Mouse (Mus musculus) lung, embryonic 16.5 days (tissue): Measurements from ENCODE around the gene Ak7. TPM values are rescaled to one million over a fixed set of nuclear protein-coding genes. Genes with fewer than 3 reads are reported as not detected.

Experiments used
- ATAC-seq: fragments of 200-750 bp; cut with Nextera tagmentation; 2 replicates; pipeline ENCODE4 v1.8.0; 2017; ENCODE audit warnings: low read depth, mild to moderate bottlenecking, moderate library complexity
- H3K27ac ChIP-seq: fragments of 300-500 bp; sonication (generic); 2 replicates; pipeline ENCODE4 v1.5.1; 2014; ENCODE audit warnings: mild to moderate bottlenecking, control low read depth, low read length
- H3K27me3 ChIP-seq: fragments of 300-500 bp; sonication (generic); 2 replicates; pipeline ENCODE4 v1.6.1; 2014; ENCODE audit warnings: low read depth, low read length, mixed read lengths; ENCODE audit not compliant: control insufficient read depth, insufficient read depth
- H3K36me3 ChIP-seq: fragments of 300-500 bp; sonication (generic); 2 replicates; pipeline ENCODE4 v1.6.1; 2014; ENCODE audit warnings: low read length; ENCODE audit not compliant: control insufficient read depth, insufficient read depth
- H3K4me1 ChIP-seq: fragments of 300-500 bp; sonication (generic); replicated peaks from 2 replicates; pipeline ENCODE4 v1.6.1; 2014; ENCODE audit warnings: low read length, mixed read lengths; ENCODE audit not compliant: control insufficient read depth, insufficient read depth
- H3K4me2 ChIP-seq: fragments of 300-500 bp; sonication (generic); 2 replicates; pipeline ENCODE4 v1.6.1; 2014; ENCODE audit warnings: low read depth, low read length, control low read depth
- H3K4me3 ChIP-seq: fragments of 300-500 bp; sonication (generic); 2 replicates; pipeline ENCODE4 v1.5.1; 2014; ENCODE audit warnings: mild to moderate bottlenecking, low read length, control low read depth
- H3K9ac ChIP-seq: fragments of 300-500 bp; sonication (generic); 2 replicates; pipeline ENCODE4 v1.6.1; 2014; ENCODE audit warnings: low read length, control low read depth
- H3K9me3 ChIP-seq: fragments of 300-500 bp; sonication (generic); 2 replicates; pipeline ENCODE4 v1.6.1; 2016; ENCODE audit warnings: low read length; ENCODE audit not compliant: control insufficient read depth
- WGBS: fragments of 180-500 bp; shearing (Covaris S2); extraction: QIAGEN DNeasy Blood & Tissue Kit; methylation state at CpG from one replicate; pipeline ENCODE4 v1.1.7; 2014; 5-methylcytosine and 5-hydroxymethylcytosine counted together
- polyA plus RNA-seq: library from polyadenylated mRNA; unstranded; fragments of >200 nt; fragmentation: Nextera tagmentation; extraction: Ambion mirVana; gene quantifications from 2 replicates; pipeline ENCODE4 v1.2.1, GENCODE M21; 2015

Gene Ak7
- 2.8 and 3.1 TPM in 2 replicates for polyA plus RNA-seq

- Histone ChIP-seq H3K9ac (no peak within 1 kb of the TSS), H3K4me1 (peaks cover 5% of the 10 kb centered on the region; the same call in 1 of the 2 replicates), H3K4me3 (no peak within 1 kb of the TSS), H3K36me3 (peaks cover 4% of the 10 kb centered on the region), H3K27me3 (no peaks in the 10 kb centered on the region), H3K9me3 (no peaks in the 10 kb centered on the region), H3K27ac (no peak within 1 kb of the TSS), H3K4me2 (peak within 1 kb of the TSS; percentile 35)
- ATAC-seq = peak; percentile 96
- WGBS = 12% methylated on average over 22 of the region's 22 CpGs
Measured at GRCm38 (mm10) chr12:105705799-105706487, at the start of gene Ak7. Ak7 (plus strand) TSS chr12:105705976.

DNA sequence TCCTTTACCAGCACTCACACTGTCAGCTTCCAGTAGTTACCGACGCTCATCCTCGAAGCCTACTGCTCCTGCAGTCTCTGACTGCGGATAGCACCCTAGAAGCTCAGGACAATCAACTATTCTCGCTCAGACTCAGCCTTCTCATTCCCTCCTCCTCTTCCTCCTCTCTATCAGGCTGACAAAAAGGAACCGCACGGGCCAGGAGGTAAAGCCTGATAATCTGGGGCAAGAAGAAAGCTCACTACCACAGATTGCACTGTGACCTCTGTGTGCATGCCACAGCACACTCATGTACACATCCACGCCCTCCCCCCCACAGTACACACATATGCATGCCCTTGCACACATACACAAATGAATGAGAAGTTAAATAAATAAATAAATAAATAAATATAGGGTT is 29.5 kb upstream of the Ak7 start:
- Histone ChIP-seq H3K4me3 (no peak overlapping the region), H3K4me1 (no peaks in the 10 kb centered on the region), H3K9ac (no peak overlapping the region), H3K27me3 (no peaks in the 10 kb centered on the region), H3K4me2 (no peak overlapping the region), H3K9me3 (no peaks in the 10 kb centered on the region), H3K27ac (no peak overlapping the region), H3K36me3 (peaks cover 15% of the 10 kb centered on the region)
- 91% methylated on average over 8 of the region's 8 CpGs for WGBS
- no peak for ATAC-seq

GRCm38 (mm10) chr12:105678211-105678610 is 27.6 kb upstream of the Ak7 start:
- ATAC-seq = no peak
- H3K27me3 ChIP-seq = no peaks in the 10 kb centered on the region
- peaks cover 5% of the 10 kb centered on the region for H3K4me1 ChIP-seq
- 89% methylated on average over 7 of the region's 7 CpGs for WGBS
- no peak overlapping the region for H3K4me2 ChIP-seq
- H3K9ac ChIP-seq = no peak overlapping the region
- H3K4me3 ChIP-seq = no peak overlapping the region
- H3K9me3 ChIP-seq = no peaks in the 10 kb centered on the region
- H3K36me3 ChIP-seq = peaks cover 12% of the 10 kb centered on the region
- no peak overlapping the region for H3K27ac ChIP-seq

GRCm38 (mm10) chr12:105678762-105679161 is 27.0 kb upstream of the Ak7 start:
- Histone ChIP-seq H3K4me1 (peaks cover 10% of the 10 kb centered on the region), H3K9ac (no peak overlapping the region), H3K27me3 (no peaks in the 10 kb centered on the region), H3K9me3 (no peaks in the 10 kb centered on the region), H3K36me3 (peaks cover 7% of the 10 kb centered on the region), H3K4me3 (no peak overlapping the region), H3K4me2 (no peak overlapping the region), H3K27ac (no peak overlapping the region)
- no peak for ATAC-seq
- WGBS = 47% methylated on average over 3 of the region's 3 CpGs

DNA sequence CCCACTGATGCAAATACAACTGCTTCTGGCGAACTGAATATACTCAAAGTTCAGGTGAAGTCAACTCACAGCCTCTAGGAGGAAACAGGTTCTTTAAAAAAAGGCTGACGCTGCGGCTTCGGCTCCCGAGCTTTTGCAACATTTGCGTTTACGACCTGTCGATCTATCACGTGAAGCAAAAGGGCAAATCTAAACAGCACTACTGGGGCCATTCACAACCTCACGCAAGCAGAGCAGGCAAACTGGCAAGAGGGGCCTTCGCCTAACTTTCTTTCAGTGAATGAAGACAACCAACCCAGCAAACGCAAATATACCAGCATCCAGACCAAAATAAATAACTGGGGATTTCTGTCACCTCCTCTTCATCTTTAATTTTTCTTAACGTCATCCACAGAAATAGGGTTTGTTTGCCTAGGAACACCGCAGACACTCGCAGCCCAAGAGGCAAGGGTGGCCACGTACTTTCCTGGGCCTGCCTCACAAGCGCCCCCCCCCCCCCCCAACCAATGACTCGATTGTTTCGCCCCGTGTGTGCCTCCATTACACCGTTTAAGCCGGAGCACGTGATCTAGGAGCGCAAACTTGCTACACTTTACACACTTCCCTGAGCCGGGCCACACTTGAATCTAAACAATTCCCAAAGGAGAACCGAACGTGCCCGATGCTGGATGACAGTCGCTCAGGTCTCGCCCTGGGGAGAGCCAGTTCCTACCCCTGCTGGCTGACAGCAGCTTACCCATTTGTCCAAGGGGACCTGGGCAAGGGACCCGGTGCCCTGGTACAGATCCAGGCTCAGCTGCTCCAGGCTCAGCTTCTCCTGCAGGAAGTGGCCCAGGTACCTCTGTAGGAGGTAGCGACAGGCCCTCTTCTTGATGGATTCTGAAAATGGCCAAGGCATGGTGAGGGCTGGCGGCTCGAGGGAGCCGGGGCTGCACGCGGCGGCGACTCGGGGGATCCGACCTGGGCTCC is 21.6 kb upstream of the Ak7 start, which contains the start of gene Gskip:
Gene Gskip, plus strand, starts transcription at position 897 of the 969 bp plus-strand sequence.
- peak; percentile 41 for ATAC-seq
- Histone ChIP-seq H3K9ac (peak within 1 kb of the TSS; percentile 93), H3K36me3 (no peaks in the 10 kb centered on the region), H3K4me2 (peak within 1 kb of the TSS; percentile 92), H3K27ac (peak within 1 kb of the TSS; percentile 91), H3K9me3 (no peaks in the 10 kb centered on the region), H3K4me3 (peak within 1 kb of the TSS; percentile 99), H3K27me3 (no peaks in the 10 kb centered on the region), H3K4me1 (peaks cover 22% of the 10 kb centered on the region)
- under 1% methylated on average over 40 of the region's 41 CpGs for WGBS

DNA sequence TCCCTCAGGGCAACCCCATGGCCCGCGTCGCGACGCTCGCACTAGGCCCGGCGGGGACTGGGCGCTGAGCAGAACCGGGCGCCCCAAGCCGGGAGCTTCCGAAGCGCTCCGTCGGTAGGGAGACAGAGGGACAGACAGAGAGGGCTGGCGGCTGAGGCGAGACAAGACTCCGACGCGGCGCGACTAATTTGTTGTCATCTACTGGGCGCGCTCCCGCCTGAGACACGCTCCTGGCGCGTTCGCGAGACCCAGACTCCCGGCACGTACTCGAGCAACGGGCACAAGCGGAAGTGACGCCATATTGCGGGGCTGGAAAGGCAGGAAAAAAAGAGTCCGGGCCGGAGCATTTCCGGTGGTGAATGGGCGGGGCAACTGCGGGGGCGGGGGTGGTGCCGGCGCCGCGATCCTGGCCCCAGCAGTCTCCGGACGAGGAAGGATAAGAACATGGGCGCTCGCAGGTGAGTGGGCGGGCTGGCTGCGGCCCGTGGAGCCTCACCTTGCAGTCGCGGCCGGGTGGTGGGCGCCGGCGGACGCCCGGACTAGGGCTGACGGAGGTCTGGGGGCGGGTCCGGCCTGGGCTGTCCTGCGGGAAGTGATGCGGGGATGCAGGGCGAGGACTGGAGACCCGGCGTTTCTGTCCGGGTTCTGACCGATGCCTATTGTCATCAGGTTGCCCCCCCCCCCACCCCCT is 20.6 kb upstream of the Ak7 start, which contains the start of gene Atg2b:
Gene Atg2b, minus strand, starts transcription at position 211 of the 691 bp plus-strand sequence.
- H3K36me3 ChIP-seq = 0 out of 2 replicates have a peak, but pooled peaks cover 2% of the 10 kb centered on the region
- H3K4me2 ChIP-seq = peak within 1 kb of the TSS; percentile 92
- H3K4me1 ChIP-seq = peaks cover 22% of the 10 kb centered on the region
- WGBS = under 1% methylated on average over 72 of the region's 73 CpGs
- peak within 1 kb of the TSS; percentile 99 for H3K4me3 ChIP-seq
- peak; percentile 96 for ATAC-seq
- H3K9me3 ChIP-seq = no peaks in the 10 kb centered on the region
- no peaks in the 10 kb centered on the region for H3K27me3 ChIP-seq
- peak within 1 kb of the TSS; percentile 93 for H3K9ac ChIP-seq
- H3K27ac ChIP-seq = peak within 1 kb of the TSS; percentile 91

DNA sequence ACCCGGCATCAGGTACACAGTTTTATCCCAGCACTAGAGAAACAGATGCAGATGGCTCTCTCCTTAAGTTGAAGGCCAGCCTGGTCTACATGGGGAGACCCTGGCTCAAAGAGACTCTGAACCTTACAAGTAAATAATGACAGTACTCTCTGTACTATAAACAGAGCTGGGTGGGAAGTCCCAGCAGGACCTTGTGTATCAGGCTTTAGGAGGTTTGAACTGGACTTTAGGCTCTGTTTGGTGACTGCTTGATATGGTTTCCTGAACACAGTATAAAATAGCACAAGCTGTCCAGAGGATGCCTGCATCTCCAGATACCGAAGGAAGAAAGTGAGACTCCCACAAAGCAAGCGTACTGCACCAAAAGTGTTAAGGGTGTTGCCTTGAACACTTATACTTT is 19.0 kb upstream of the Ak7 start:
- H3K4me3 ChIP-seq = no peak overlapping the region
- H3K9me3 ChIP-seq = no peaks in the 10 kb centered on the region
- H3K27ac ChIP-seq = no peak overlapping the region
- no peaks in the 10 kb centered on the region for H3K27me3 ChIP-seq
- 91% methylated on average over 3 of the region's 3 CpGs for WGBS
- peaks cover 5% of the 10 kb centered on the region; the same call in 1 of the 2 replicates for H3K36me3 ChIP-seq
- peaks cover 22% of the 10 kb centered on the region for H3K4me1 ChIP-seq
- ATAC-seq = no peak
- no peak overlapping the region for H3K4me2 ChIP-seq
- no peak overlapping the region for H3K9ac ChIP-seq

GRCm38 (mm10) chr12:105687416-105687815 is 18.4 kb upstream of the Ak7 start:
- Histone ChIP-seq H3K36me3 (peaks cover 8% of the 10 kb centered on the region; the same call in 1 of the 2 replicates), H3K9ac (no peak overlapping the region), H3K4me2 (no peak overlapping the region), H3K4me1 (peaks cover 22% of the 10 kb centered on the region), H3K9me3 (no peaks in the 10 kb centered on the region), H3K27me3 (no peaks in the 10 kb centered on the region), H3K27ac (no peak overlapping the region), H3K4me3 (no peak overlapping the region)
- no peak for ATAC-seq
- WGBS = 75% methylated on average over 4 of the region's 4 CpGs
